Mouse (Mus musculus): ENCODE data around the gene Galnt13.

DNA sequence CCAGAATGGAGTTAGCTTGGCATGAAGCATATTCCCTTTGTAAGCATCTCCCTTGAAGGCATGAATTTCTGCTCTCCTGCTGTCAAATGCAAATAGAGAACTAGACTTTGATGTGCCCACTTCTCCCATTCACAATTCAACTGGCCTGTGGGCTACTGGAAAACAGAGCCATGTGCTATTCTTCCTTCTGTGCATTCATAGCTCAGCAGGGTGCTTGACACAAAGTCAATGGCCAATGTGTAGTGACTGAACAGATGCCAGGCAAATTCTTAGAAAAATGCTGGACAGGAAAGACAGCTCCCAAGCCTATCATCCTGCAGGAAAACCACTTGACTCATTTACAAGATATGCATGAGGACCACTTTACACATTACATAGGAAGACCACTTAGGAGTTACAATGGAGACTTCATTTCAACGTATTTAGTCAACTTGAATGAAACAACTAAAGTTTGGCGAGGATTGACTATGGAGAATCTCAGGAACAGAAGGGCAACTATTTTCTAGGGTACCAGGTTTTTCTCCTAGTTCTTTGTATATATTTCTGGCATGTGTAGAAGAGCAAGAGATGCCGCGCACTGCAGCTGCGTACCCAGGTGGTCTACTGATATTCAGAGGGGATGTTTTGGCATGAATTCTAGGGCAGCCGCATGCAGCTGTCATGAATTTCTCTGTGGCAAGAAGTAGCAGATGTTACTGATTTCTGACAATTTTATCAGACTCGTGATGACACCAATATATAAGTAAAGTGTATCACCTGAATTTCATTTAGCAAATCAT lies 470.4 kb downstream of the Galnt13 start:
- TF ChIP-seq EP300 (IDR thresholded peaks at IDR 0.05; ENCODE audit: insufficient read depth, low read depth, low read length) (no peak), CTCF (IDR thresholded peaks at IDR 0.05; ENCODE audit: low read depth, low read length) (no peak), POLR2A (IDR thresholded peaks at IDR 0.05; ENCODE audit: insufficient read depth, low read length) (no peak)
